Mouse (Mus musculus) G1E (cell line): Measurements from ENCODE around the gene Pld4. TPM values are rescaled to one million over a fixed set of nuclear protein-coding genes. Genes with fewer than 3 reads are reported as not detected.

Source experiments
- ATAC-seq: 2 replicates; pipeline ENCODE4 v1.8.0; 2016; ENCODE audit warnings: mild to moderate bottlenecking; ENCODE audit not compliant: insufficient number of reproducible peaks, poor library complexity, low FRiP score, severe bottlenecking; ENCODE audit errors: extremely low read depth
- DNase-seq: peaks from one replicate; pipeline ENCODE4 v3.0.0; 2012; ENCODE audit warnings: low spot score
- H3K27me3 ChIP-seq: 2 replicates; pipeline ENCODE4 v1.6.1; 2012; ENCODE audit warnings: mild to moderate bottlenecking, low read length, inconsistent platforms; ENCODE audit not compliant: insufficient read depth
- H3K36me3 ChIP-seq: replicated peaks from 2 replicates; pipeline ENCODE3; 2012; ENCODE audit warnings: mild to moderate bottlenecking, inconsistent platforms
- H3K4me1 ChIP-seq: 2 replicates; pipeline ENCODE4 v1.6.1; 2012; ENCODE audit warnings: low read depth, low read length, inconsistent platforms, mixed read lengths; ENCODE audit not compliant: insufficient read depth
- H3K4me3 ChIP-seq: 2 replicates; pipeline ENCODE4 v1.5.1; 2012; ENCODE audit warnings: low read depth, mild to moderate bottlenecking, inconsistent platforms, low read length, moderate library complexity, mixed read lengths
- H3K9me3 ChIP-seq: replicated peaks from 2 replicates; pipeline ENCODE4 v1.6.1; 2012; ENCODE audit warnings: inconsistent platforms
- CTCF ChIP-seq: IDR thresholded peaks from 2 replicates; pipeline ENCODE4 v1.5.1; 2012; ENCODE audit warnings: low read depth, low read length, inconsistent platforms, mixed read lengths
- GATA1 ChIP-seq: IDR thresholded peaks from 2 replicates; pipeline ENCODE4 v1.6.1; 2012; ENCODE audit warnings: borderline replicate concordance, low read length, inconsistent platforms, mixed read lengths
- GATA2 ChIP-seq: IDR thresholded peaks from 2 replicates; pipeline ENCODE4 v1.6.1; 2012; ENCODE audit warnings: low read depth, low read length, inconsistent platforms, borderline replicate concordance
- POLR2AphosphoS5 ChIP-seq: IDR thresholded peaks from 2 replicates; pipeline ENCODE4 v1.6.1; 2012; ENCODE audit warnings: low read depth, low read length, inconsistent platforms; ENCODE audit not compliant: insufficient replicate concordance
- TAL1 ChIP-seq: conservative IDR thresholded peaks from 2 replicates; pipeline ENCODE4 v1.6.1; 2012; ENCODE audit warnings: low read depth, low read length, inconsistent platforms, mixed read lengths
- polyA plus RNA-seq: library from polyadenylated mRNA; stranded (reverse); fragments of >175 nt; gene quantifications from 2 replicates; pipeline ENCODE4 v1.2.3, GENCODE M21; 2012
- total RNA-seq, 2 experiments: library from RNA; stranded (forward) in 1 of 2; stranded (reverse) in 1 of 2; fragments of 200-1000 nt in 1 of 2; fragments of >200 nt in 1 of 2; fragmentation: Nextera tagmentation in 1 of 2; gene quantifications; 2 replicates each; pipeline ENCODE4 v1.2.3; 2014 to 2017

Pld4 gene
- total and polyA plus RNA-seq, 3 experiments = 0.89 to 1.0 TPM; not detected in 1

DNA sequence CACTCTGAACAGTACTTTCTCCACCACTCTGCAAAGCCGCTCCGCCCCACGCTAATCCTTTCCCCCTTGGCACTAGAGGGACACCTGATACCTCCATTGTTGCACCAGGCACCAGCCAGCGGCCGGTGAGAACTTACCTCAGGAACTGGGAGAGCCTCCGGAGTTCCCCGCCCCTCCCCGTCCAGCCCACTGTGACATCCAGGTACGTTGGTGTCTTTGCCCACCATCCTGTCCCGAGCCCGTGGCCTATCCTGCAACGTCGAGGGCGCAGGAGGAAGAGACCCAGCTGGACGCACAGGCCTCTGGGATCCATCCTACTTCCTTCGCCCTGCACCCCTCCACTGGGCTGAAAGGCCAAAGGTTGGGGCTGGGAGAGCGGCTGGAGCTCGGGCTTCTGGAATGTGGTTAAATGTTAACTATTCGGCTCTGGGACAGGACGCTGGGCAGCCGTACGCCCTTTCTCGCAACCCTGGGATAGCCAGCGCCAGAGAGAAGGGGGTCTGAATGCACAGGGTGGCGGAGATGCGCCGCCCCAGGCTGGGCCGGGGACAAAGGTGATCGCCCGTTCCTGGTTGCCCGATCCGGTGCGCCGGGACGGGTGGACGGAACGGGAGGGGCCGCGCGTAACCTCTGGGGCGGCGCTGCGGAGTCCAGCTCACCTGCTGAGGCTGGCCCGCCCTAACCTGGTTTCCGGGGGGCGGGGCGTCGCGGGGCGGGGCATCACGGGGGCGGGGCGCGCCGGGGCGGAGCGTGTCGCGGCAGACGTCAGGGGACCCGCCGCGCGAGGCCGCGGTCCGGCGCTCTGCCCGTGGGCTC, 38.8 kb upstream of the Pld4 start:
- DNase-seq (no peak), ATAC-seq (no peak)
- Histone ChIP-seq H3K4me1 (no peaks in the 10 kb centered on the region), H3K27me3 (peaks cover 14% of the 10 kb centered on the region), H3K4me3 (no peak overlapping the region), H3K36me3 (no peaks in the 10 kb centered on the region), H3K9me3 (peaks cover 13% of the 10 kb centered on the region)
- TF ChIP-seq GATA2 (no peak), POLR2AphosphoS5 (no peak), CTCF (no peak), GATA1 (no peak), TAL1 (no peak)

- TF ChIP-seq TAL1 (no peak), GATA2 (no peak), GATA1 (no peak), POLR2AphosphoS5 (no peak), CTCF (no peak)
- H3K4me1 ChIP-seq = no peaks in the 10 kb centered on the region
- DNase-seq (no peak), ATAC-seq (no peak)
- H3K4me3 ChIP-seq = no peak overlapping the region
- peaks cover 18% of the 10 kb centered on the region for H3K27me3 ChIP-seq
- no peaks in the 10 kb centered on the region for H3K36me3 ChIP-seq
- H3K9me3 ChIP-seq = peaks cover 13% of the 10 kb centered on the region
Measured at GRCm38 (mm10) chr12:112722240-112723027, 38.0 kb upstream of the Pld4 start.

- Histone ChIP-seq H3K36me3 (no peaks in the 10 kb centered on the region), H3K9me3 (peaks cover 13% of the 10 kb centered on the region), H3K4me3 (no peak overlapping the region), H3K4me1 (no peaks in the 10 kb centered on the region), H3K27me3 (peaks cover 22% of the 10 kb centered on the region)
- TF ChIP-seq GATA1 (no peak), POLR2AphosphoS5 (no peak), TAL1 (no peak)
- no peak for DNase-seq
- no peak for ATAC-seq
Measured at GRCm38 (mm10) chr12:112723028-112723330, 37.5 kb upstream of the Pld4 start.

DNA sequence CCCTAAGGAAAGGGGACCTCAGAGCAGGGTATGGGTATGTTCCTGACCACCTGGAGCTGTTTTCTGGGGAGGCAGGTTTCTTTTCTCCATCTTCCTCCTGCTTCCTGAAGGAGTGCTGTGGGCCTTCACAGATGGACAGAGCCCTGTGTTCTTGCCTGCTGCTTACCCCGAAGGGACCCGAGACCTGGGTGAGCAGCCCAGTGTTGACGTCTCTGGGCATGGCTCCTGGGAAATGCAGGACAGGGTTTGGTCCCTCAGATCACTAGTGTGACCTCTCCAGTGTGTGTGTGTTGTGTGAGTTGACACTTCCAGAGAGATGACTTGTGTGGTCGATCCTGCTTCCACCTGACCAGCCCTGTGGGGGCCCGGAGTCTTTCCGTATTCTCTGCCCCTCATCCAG, 37.0 kb upstream of the Pld4 start:
- Histone ChIP-seq H3K36me3 (no peaks in the 10 kb centered on the region), H3K4me1 (no peaks in the 10 kb centered on the region), H3K9me3 (peaks cover 13% of the 10 kb centered on the region), H3K4me3 (no peak overlapping the region), H3K27me3 (peaks cover 25% of the 10 kb centered on the region)
- TF ChIP-seq CTCF (no peak), POLR2AphosphoS5 (no peak), GATA2 (no peak), TAL1 (no peak), GATA1 (no peak)
- ATAC-seq = no peak
- no peak for DNase-seq

DNA sequence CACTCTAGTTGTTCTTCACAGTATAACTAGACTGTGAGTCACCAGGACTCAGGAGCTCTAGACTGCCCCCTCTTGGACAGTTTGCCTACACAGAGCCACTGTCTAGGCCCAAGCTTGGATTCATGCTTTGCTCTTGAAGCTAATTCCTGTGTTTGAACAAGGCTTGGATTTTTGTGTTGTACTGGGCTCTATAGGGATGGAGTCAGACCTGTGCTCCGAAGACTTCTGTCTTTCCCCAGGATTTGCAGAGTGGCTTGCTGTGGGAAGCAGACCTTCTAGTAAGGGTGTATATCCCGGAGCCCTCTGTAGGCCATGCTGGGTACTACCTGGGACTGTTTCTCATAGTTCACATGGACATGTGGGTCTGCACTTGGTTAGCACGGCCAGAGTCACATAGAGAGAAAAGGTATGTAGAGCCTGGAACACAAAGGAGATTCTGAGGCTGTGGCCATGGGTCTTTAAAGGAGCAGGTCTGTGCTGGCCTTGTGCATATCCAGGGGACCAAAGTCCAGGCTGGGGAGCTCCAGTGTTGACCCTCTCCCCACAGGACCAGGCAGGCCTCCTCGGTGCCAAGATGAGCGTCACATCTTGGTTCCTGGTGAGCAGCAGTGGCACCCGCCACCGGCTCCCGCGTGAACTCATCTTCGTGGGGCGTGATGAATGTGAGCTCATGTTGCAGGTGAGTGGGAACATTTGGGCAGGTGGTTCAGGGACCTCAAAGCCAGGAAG, 36.2 kb upstream of the Pld4 start:
- H3K36me3 ChIP-seq = no peaks in the 10 kb centered on the region
- ATAC-seq (no peak), DNase-seq (peak; percentile 36)
- peaks cover 13% of the 10 kb centered on the region for H3K9me3 ChIP-seq
- peaks cover 29% of the 10 kb centered on the region for H3K27me3 ChIP-seq
- no peaks in the 10 kb centered on the region for H3K4me1 ChIP-seq
- no peak for TF ChIP-seq POLR2AphosphoS5
- peak; percentile 59; the same call in 1 of the 2 replicates for TF ChIP-seq CTCF
- no peak for TF ChIP-seq GATA2
- no peak overlapping the region for H3K4me3 ChIP-seq

- Histone ChIP-seq H3K36me3 (no peaks in the 10 kb centered on the region), H3K9me3 (no peaks in the 10 kb centered on the region; the same call in 1 of the 2 replicates), H3K4me1 (no peaks in the 10 kb centered on the region), H3K27me3 (peaks cover 45% of the 10 kb centered on the region), H3K4me3 (no peak overlapping the region)
- ATAC-seq = no peak
- no peak for DNase-seq
- no peak for TF ChIP-seq GATA1
- no peak for TF ChIP-seq TAL1
- TF ChIP-seq CTCF = no peak
- no peak for TF ChIP-seq POLR2AphosphoS5
- TF ChIP-seq GATA2 = no peak
Measured at GRCm38 (mm10) chr12:112727801-112728200, 32.7 kb upstream of the Pld4 start.
